Mouse (Mus musculus) monocyte, adult 5-6 weeks (primary cell): ENCODE data around the gene Nr5a2. TPM values are rescaled to one million over a fixed set of nuclear protein-coding genes. Genes with fewer than 3 reads are reported as not detected.

ENCODE experiments used
- ATAC-seq: fragments of 153-309, 156-312 bp; replicated peaks from 2 replicates; pipeline ENCODE4 v1.8.0; 2017; ENCODE audit warnings: mild to moderate bottlenecking; ENCODE audit not compliant: low TSS enrichment, insufficient number of reproducible peaks, severe bottlenecking, poor library complexity, low FRiP score
- total RNA-seq: library from RNA; stranded (forward); fragments of 200-1000, 200-491, 200-594 nt; gene quantifications from 3 replicates; pipeline ENCODE4 v1.2.3, GENCODE M21; 2017

Nr5a2 gene
- total RNA-seq, 1 experiment from 2014 or later: not detected

DNA sequence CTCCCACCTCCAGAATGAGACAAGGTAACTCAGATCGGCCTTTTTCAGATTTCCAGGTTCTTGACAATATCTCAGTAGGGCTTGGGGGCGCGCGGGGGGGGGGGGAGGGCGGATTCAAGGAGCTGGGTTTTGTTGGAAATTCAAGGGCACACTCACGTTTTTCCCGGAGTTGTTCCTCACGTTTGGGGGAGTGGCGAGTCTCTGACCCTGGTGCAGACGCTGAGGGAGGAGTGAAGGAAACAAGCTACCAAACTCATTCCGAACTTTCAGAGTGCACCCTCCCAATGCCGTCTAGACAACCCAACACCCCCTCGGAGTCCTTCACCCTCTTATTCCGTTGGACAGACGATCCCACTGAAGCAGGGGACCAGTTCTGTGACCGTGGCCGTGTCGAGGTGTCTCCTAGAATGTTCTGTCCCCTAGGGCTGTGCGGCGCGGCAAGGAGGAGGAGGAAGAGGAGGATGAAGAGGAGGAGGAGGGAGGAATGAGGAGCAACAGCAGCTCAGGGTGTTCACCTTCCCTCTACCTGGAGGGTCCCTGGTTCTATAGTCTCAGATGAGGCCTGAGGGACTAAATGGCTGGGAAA lies 8.2 kb downstream of the Nr5a2 start:
- no peak for ATAC-seq

- ATAC-seq: no peak
Measured at GRCm38 (mm10) chr1:136951155-136951650, 9.0 kb downstream of the Nr5a2 start.

- no peak for ATAC-seq
Measured at GRCm38 (mm10) chr1:136949323-136949741, 10.9 kb downstream of the Nr5a2 start.

DNA sequence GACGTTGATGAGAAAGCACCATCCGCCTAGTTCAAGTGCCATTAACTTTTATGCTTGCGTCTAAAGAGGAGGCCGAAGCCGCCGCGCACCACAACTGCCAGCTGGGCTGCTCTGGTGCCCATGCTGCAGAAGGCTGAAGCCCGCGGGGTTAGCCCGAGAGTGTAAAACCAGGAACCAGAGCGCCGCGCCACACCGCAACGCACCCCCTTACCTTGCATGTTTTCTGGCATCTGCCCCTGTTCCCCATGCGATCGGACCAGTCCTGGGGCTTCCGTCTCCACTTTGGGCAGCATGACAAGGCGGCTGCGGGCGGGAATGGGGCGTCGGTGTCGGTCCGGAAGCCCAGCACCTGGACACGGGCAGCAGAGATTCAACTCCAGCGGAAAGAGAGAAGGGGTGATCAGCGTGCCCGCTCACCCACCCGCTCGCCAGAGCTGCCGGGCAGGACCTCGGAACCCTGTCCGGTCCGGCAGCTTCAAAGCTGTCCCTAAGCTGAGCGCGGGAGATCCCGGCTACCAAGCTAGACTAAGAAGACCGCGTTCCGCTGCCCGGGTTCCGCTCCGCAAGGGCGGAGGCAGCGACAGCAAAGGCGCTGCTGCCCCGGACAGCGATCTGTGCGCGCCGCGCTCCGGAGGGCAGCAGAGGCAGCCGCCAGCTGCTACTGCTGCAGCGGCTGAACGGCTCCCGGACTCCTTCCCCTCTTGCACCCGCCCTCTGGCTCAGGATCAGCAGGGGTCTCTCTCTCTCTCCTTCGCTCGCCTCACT lies 11.6 kb downstream of the Nr5a2 start:
- no peak for ATAC-seq

GRCm38 (mm10) chr1:136948127-136948422 lies 12.2 kb downstream of the Nr5a2 start:
- no peak for ATAC-seq

DNA sequence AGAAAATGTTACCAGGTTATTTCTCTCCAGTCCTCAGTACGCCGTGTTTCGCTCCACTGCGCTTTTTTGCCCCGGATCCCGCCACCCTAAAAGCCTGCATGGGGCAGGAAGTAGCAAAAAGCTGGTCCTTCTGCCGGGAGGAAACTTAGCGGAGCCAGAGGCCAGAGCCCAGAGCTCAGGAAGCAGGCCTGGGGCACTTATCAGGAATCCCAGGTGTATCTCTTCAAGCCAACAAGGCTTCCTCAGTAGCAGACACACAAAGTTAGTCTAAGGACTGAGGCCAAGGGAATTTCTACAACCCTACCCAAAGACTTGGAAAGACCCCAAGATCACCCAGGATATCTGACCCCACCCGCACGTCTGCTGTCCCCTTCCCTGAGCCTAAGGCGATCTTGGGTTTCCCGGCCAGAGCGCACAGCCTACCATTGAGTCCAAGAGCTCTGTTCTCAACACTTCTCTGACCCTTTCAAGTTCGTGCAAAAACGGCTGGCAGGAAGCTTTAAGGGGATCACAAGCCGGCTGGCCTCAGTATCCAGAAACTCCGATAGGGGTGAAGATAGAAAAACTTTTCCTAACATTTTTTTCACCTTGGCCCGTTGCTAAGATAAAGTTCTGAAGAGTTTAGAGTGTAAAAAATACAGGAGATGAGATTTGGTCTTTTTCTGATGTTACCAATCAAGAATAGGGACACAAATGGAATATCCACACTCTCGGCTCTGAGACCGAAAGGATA lies 12.7 kb downstream of the Nr5a2 start:
- ATAC-seq: no peak

DNA sequence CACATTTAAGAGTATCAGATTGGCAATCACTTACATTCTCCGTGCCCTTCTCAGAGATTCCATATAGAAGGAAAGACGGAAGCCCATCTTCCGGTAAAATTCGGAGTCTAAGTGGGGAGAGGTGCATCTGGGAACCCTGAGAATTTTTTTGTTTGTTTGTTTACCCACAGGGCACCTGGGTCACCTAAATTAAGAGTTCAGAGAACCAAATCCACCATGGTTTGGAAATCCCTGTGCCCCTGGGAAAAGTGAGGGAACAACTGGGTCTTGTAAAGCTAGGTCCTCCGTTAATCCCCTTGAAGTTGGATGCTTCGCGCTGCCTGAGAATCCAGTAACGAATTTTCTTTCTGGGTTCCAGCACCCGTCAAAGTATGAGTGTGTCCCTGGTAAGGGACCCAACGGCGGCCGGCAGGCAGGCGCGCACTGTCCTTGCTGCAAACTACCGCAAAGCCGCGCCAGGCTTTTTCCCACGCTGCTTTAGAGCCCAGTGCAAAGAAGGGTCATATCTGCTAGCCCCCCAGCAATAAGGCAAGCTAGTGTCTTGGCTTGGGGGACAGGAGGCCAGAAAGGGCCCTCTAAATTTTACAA lies 13.3 kb downstream of the Nr5a2 start:
- no peak for ATAC-seq

DNA sequence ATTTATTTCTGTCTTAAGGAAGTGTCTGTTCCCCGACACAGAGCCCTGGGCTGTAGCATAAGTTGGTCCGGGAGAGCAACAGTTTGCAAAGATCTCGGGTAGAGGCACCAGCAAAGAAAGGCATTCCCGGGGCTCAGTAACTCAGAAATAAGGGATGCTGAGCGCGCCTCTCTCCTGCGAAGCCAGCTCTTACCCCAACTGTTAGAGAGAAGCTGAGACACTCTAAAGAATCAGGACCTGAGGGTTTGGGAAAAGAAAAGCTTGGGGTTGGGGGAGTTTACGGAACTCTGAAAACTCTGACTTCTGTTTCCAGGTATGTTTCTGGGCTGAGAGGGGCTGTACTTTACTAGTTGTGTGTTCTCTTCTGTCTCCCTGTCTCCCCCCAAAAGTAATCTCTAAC lies 13.8 kb downstream of the Nr5a2 start:
- no peak for ATAC-seq

- ATAC-seq: no peak
Measured at GRCm38 (mm10) chr1:136945876-136946275, 14.4 kb downstream of the Nr5a2 start.

GRCm38 (mm10) chr1:136945426-136945825 lies 14.8 kb downstream of the Nr5a2 start:
- no peak for ATAC-seq

GRCm38 (mm10) chr1:136940603-136941002 lies 19.6 kb downstream of the Nr5a2 start:
- no peak for ATAC-seq

GRCm38 (mm10) chr1:136939220-136939619 lies 21.0 kb downstream of the Nr5a2 start:
- no peak for ATAC-seq

DNA sequence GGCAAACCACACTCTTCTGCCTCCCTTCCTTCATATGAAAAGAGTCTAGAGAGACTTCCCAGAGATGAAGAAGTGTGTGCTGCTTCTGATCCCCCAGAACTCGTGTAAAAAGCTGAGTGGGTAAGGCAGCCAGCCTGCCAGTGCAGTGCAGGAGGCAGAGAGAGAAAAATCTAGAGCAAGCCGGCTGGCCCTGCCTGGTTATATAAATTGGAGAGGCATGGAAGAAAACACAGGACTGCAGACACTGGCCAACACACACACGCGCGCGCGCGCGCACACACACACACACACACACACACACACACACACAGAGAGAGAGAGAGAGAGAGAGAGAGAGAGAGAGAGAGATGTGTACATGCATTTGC lies 24.3 kb downstream of the Nr5a2 start:
- no peak for ATAC-seq

- no peak for ATAC-seq
Measured at GRCm38 (mm10) chr1:136935316-136935959, 24.8 kb downstream of the Nr5a2 start.

DNA sequence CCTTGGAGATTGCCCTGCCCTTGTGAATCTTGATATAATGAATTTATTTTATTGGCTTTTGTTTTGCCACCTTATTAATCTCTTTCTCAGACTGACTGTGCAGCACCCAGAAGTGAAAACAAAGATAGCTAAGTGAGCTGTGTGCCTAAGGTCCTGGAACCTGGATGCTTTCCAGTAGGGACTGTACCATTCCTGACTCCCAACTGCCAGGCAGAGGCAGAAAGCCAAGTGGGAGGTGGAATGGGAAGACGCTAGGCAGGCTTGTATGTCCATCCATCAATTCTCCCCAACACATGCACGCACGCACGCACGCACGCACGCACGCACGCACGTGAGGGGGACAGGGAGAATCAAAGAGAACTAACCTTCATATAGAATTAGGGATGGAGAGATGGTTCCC lies 26.2 kb downstream of the Nr5a2 start:
- no peak for ATAC-seq

DNA sequence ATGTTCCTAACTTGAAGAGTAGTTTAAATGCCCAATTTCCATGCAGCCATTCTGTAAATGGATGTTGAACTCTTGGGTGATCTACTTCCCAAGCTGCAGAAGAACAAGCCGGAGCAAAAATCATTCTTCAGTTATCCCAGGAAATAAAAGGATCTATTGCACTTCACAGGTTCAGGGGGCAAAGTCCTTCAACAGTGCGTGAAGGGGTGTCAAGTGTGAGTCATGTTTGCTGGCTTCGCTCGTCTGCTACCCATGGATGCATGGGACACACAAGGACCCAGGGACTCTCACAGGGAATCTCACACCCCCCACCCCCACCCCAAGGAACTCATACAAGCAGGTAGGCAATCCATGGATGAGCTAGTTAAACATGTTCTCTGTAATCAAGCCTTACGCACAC lies 29.2 kb downstream of the Nr5a2 start:
- no peak for ATAC-seq

DNA sequence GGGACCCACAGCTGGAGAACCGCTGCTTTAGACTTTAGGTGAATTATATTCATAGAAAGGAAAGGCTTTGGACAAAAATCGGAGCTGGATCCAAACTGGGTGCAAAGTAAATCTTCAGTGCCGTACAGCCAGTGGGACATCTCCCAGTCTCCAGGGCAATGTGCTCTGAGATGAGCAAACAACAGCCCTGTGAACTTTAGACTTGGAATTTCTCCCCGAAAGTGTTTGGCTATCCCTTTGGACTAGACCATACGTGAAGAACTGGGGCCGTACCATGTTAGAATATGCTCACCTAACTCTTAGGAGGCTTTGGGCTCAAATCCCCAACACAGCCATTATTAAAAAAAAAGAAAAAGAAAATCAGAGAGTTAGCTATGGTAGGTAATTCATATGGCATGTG lies 30.5 kb downstream of the Nr5a2 start:
- ATAC-seq: no peak

DNA sequence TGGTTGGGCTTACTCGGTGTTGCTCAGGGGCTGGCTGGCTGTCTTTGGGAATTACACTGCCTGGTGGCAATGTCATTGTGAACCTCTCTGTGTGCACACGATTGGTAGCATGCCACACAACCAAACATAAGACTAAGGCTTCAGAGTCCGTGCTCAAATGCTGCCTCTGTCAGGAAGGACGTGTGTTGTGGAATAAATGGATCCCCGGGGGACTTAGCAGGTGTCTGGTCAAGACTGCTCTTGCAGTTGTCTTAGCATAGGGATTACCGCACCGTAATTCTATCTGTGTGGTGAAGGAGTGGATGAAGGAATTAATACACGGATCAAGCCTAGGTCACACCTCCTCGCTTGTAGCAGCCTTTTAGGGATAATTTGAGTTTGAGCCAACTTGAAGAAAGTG lies 32.8 kb downstream of the Nr5a2 start:
- no peak for ATAC-seq

DNA sequence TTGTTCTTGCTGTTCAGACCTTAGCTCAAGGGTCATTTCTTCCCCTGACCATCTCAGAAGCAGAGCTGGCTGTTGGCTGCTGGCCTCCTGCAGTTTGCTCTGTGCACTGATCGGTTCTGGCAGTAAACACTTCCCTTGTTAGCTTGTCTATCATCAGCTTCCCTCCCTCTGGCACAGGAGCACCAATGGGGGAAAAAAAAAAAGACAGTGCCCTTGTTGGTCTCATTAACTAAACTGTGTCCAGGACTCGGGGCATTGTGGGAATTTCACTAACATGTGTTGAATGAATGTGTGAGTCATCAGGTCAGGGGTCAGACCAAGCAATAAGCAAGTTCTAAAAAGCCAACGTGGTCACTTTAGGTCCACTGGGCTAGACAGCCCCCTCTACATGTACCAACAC lies 34.2 kb downstream of the Nr5a2 start:
- no peak for ATAC-seq
